Mouse (Mus musculus) CH12.LX (cell line): Measurements from ENCODE around the gene Rabgap1. TPM values are rescaled to one million over a fixed set of nuclear protein-coding genes. Genes with fewer than 3 reads are reported as not detected.

Experiments
- DNase-seq: peaks from one replicate; pipeline ENCODE4 v3.0.0-alpha.2; 2013; ENCODE audit errors: extremely low read depth
- H3K27ac ChIP-seq: 2 replicates; pipeline ENCODE4 v1.5.1; 2012; ENCODE audit warnings: low read depth, mild to moderate bottlenecking, control low read depth, moderate library complexity; ENCODE audit not compliant: insufficient read depth
- H3K27me3 ChIP-seq: replicated peaks from 2 replicates; pipeline ENCODE3; 2012; ENCODE audit warnings: inconsistent platforms
- H3K36me3 ChIP-seq, 2 experiments: replicated peaks in 1 of 2; 2 replicates each; pipeline versions ENCODE3 to v1.6.1; 2012; ENCODE audit warnings: inconsistent platforms in 1 of 2, low read length in 1 of 2, mild to moderate bottlenecking in 1 of 2, mixed read lengths in 1 of 2, moderate library complexity in 1 of 2; ENCODE audit not compliant: control insufficient read depth in 1 of 2, insufficient read depth in 1 of 2
- H3K4me1 ChIP-seq, 2 experiments: 2 replicates each; pipeline ENCODE4 v1.6.1; 2012; ENCODE audit warnings: inconsistent platforms in 1 of 2, moderate library complexity in 1 of 2; ENCODE audit not compliant: insufficient read depth in 2 of 2, control insufficient read depth in 1 of 2
- H3K4me2 ChIP-seq: 2 replicates; pipeline ENCODE4 v1.6.1; 2012; ENCODE audit warnings: low read depth, mild to moderate bottlenecking, control low read depth; ENCODE audit not compliant: poor library complexity, insufficient read depth, severe bottlenecking
- H3K4me3 ChIP-seq, 3 experiments: fragments of 150-350 bp in 1 of 3; sonication (generic) in 1 of 3; replicated peaks in 1 of 3; 2 replicates each; pipeline versions ENCODE3 to v1.5.1; 2011 to 2012; ENCODE audit warnings: low read depth in 2 of 3, low read length in 2 of 3, mild to moderate bottlenecking in 2 of 3, moderate library complexity in 2 of 3, control low read depth in 1 of 3, improper control_type of control experiment in 1 of 3, inconsistent platforms in 1 of 3, mixed read lengths in 1 of 3; ENCODE audit not compliant: poor library complexity in 1 of 3
- H3K79me2 ChIP-seq: replicated peaks from 2 replicates; pipeline ENCODE4 v1.6.1; 2012; ENCODE audit warnings: mild to moderate bottlenecking, moderate library complexity; ENCODE audit not compliant: control insufficient read depth, poor library complexity, insufficient read depth, severe bottlenecking; ENCODE audit errors: extremely low read depth
- H3K9ac ChIP-seq: 2 replicates; pipeline ENCODE4 v1.6.1; 2012; ENCODE audit warnings: low read depth, mild to moderate bottlenecking, control low read depth, moderate library complexity; ENCODE audit not compliant: insufficient read depth
- H3K9me3 ChIP-seq: replicated peaks from 2 replicates; pipeline ENCODE3; 2012; ENCODE audit warnings: low read length, inconsistent platforms, mixed read lengths
- MAX ChIP-seq: IDR thresholded peaks from 2 replicates; pipeline ENCODE4 v1.6.1; 2011; ENCODE audit warnings: low read length, improper control_type of control experiment
- NELFE ChIP-seq: IDR thresholded peaks from 2 replicates; pipeline ENCODE4 v1.6.1; 2011; ENCODE audit warnings: low read depth, low read length, improper control_type of control experiment
- TBP ChIP-seq: conservative IDR thresholded peaks from 2 replicates; pipeline ENCODE4 v1.6.1; 2011; ENCODE audit warnings: low read depth, low read length, improper control_type of control experiment
- ZMIZ1 ChIP-seq: IDR thresholded peaks from 2 replicates; pipeline ENCODE4 v1.6.1; 2012; ENCODE audit warnings: low read depth, mild to moderate bottlenecking, inconsistent platforms, low read length, improper control_type of control experiment
- ZNF384 ChIP-seq: IDR thresholded peaks from 2 replicates; pipeline ENCODE4 v1.6.1; 2012; ENCODE audit warnings: low read depth, low read length, improper control_type of control experiment, inconsistent platforms
- dilution Hi-C: fragments of 300-500 bp; cut with MboI; formaldehyde crosslinking; loops from 2 replicates; pipeline ENCODE4 v1.14.3; 2020; ENCODE audit warnings: low sequenced_read_pairs; ENCODE audit not compliant: extremely low pct_unique_long_range_greater_than_20kb, extremely low pct_ligation_motif_present
- in situ Hi-C: fragments of 300-500 bp; cut with MboI; formaldehyde crosslinking; loops from 3 replicates; pipeline ENCODE4 v1.14.3; 2019; ENCODE audit warnings: low sequenced_read_pairs, low pct_ligation_motif_present, low pct_unique_long_range_greater_than_20kb, mixed read lengths
- polyA plus RNA-seq: library from polyadenylated mRNA; unstranded; fragments of >175 nt; gene quantifications from 2 replicates; pipeline ENCODE4 v1.2.1, GENCODE M21; 2012; ENCODE audit warnings: low read depth; ENCODE audit not compliant: insufficient read length
- total RNA-seq, 2 experiments: library from RNA; depleted of rRNA; stranded (reverse); fragments of 300-350 nt in 1 of 2; fragments of >200 nt in 1 of 2; gene quantifications; 2 replicates each; pipeline ENCODE4 v1.2.3; 2012 to 2014

The Rabgap1 gene
- total and polyA plus RNA-seq, 3 experiments, result 16.6 to 21.9 (median 19.4) TPM

DNA sequence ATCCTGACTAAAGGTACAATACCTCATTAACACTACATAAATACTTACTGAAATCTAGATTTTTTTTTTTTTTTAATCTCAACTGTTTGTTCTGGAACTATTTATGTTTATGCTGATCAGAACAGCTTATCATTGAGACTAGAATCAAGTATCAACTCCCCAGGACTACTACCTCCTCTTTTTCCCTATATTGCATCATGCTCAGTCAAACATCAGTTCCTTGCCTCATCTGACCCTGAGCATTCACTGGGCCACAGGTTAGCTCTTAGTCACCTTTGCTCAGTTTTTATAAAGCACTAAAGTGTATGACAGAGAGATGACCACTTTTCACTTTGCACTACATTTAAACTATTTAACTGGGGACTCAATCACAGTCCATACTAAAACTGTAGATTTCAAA lies 144.8 kb downstream of the Rabgap1 start:
- no peak overlapping the region for H3K9ac ChIP-seq
- H3K79me2 ChIP-seq, result no peaks in the 10 kb centered on the region
- H3K4me1 ChIP-seq, result no peaks in the 10 kb centered on the region
- no peaks in the 10 kb centered on the region for H3K27me3 ChIP-seq
- no peak for DNase-seq
- H3K4me2 ChIP-seq, result no peak overlapping the region
- H3K9me3 ChIP-seq, result no peaks in the 10 kb centered on the region
- no peak overlapping the region for H3K4me3 ChIP-seq
- peaks cover 3 to 43% of the 10 kb centered on the region in 2 experiments for H3K36me3 ChIP-seq
- in situ Hi-C loops, result loop anchor here (10.0 kb wide), 1 partner anchor 177 kb away; no protein-coding TSS in a partner anchor
- dilution Hi-C loops, result no loop called here
- H3K27ac ChIP-seq, result no peak overlapping the region
- TF ChIP-seq MAX (no peak), ZNF384 (no peak), ZMIZ1 (no peak), NELFE (no peak), TBP (no peak)

Other genes starting within 250 kb of the Rabgap1 start
- not detected in 2 replicates for gene Olfr366, start 231.7 kb upstream of the Rabgap1 start, total RNA-seq (2012; rRNA removed)
- gene Olfr366, start 231.7 kb upstream of the Rabgap1 start, total RNA-seq (2014; rRNA removed), result not detected in 2 replicates
- 0.04 TPM in 1 of 2 replicates, not detected in the other for gene Olfr366, start 231.7 kb upstream of the Rabgap1 start, polyA plus RNA-seq
- gene Olfr368, start 116.8 kb upstream of the Rabgap1 start, total RNA-seq (2012; rRNA removed), result not detected in 2 replicates
- gene Olfr368, start 116.8 kb upstream of the Rabgap1 start, total RNA-seq (2014; rRNA removed), result not detected in 2 replicates
- not detected in 2 replicates for gene Olfr368, start 116.8 kb upstream of the Rabgap1 start, polyA plus RNA-seq
- gene Pdcl, start 83.9 kb upstream of the Rabgap1 start, total RNA-seq (2012; rRNA removed), result 48.4 and 55.7 TPM in 2 replicates
- 103 and 123 TPM in 2 replicates for gene Pdcl, start 83.9 kb upstream of the Rabgap1 start, total RNA-seq (2014; rRNA removed)
- gene Pdcl, start 83.9 kb upstream of the Rabgap1 start, polyA plus RNA-seq, result 115 and 144 TPM in 2 replicates
- gene Rc3h2, start 20.4 kb upstream of the Rabgap1 start, total RNA-seq (2012; rRNA removed), result 6.2 and 8.0 TPM in 2 replicates
- gene Rc3h2, start 20.4 kb upstream of the Rabgap1 start, total RNA-seq (2014; rRNA removed), result 7.9 and 10.1 TPM in 2 replicates
- gene Rc3h2, start 20.4 kb upstream of the Rabgap1 start, polyA plus RNA-seq, result 4.2 and 5.7 TPM in 2 replicates
- 7.4 and 7.5 TPM in 2 replicates for gene Zbtb26, start 144 bp upstream of the Rabgap1 start, total RNA-seq (2012; rRNA removed)
- 6.3 and 6.8 TPM in 2 replicates for gene Zbtb26, start 144 bp upstream of the Rabgap1 start, total RNA-seq (2014; rRNA removed)
- 3.9 and 4.1 TPM in 2 replicates for gene Zbtb26, start 144 bp upstream of the Rabgap1 start, polyA plus RNA-seq
- gene Zbtb6, start 108 bp upstream of the Rabgap1 start, total RNA-seq (2012; rRNA removed), result 6.7 and 9.6 TPM in 2 replicates
- 23.3 and 26.3 TPM in 2 replicates for gene Zbtb6, start 108 bp upstream of the Rabgap1 start, total RNA-seq (2014; rRNA removed)
- 6.2 and 9.2 TPM in 2 replicates for gene Zbtb6, start 108 bp upstream of the Rabgap1 start, polyA plus RNA-seq
- 0.21 and 0.25 TPM in 2 replicates for gene Gpr21, start 73.1 kb downstream of the Rabgap1 start, total RNA-seq (2012; rRNA removed)
- 0.05 TPM in 1 of 2 replicates, not detected in the other for gene Gpr21, start 73.1 kb downstream of the Rabgap1 start, total RNA-seq (2014; rRNA removed)
- gene Gpr21, start 73.1 kb downstream of the Rabgap1 start, polyA plus RNA-seq, result not detected in 2 replicates